Mouse (Mus musculus): ENCODE measurements around the gene Klhdc8a.

DNA sequence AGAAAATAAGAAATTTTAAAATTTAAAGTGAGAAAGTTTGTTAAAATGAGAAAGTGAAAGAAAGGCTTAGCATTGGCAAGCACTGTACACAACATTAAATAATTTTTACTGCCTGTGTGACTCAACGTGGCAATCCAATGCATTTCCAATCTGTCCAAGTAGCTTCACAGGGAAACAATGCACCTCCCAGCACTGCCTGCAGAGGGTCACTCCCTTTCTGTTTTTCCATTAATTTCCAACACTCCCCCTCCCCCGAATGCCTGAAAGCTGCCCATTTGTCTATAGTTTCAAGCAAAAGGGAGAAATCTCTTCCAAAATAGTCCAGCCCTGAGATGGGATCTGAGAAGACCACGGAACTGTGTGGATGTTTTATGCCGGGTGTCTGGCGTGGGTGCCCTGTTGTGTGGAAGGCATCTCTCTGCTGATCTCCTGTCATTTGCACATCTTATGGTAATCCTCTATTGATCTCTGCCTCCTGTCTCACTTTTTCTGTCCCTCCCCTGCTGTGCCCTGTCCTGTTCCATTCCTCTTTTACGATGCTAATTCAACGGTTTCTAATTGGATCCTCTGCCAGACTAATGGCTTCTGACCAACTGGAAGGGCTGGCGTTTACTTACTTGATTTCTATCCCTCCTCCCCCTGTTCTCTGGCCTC lies 16.8 kb upstream of the Klhdc8a start:
- TF ChIP-seq POLR2A (IDR thresholded peaks at IDR 0.05; ENCODE audit: control insufficient read depth, low read depth, low read length) (no peak), CTCF (IDR thresholded peaks at IDR 0.05; ENCODE audit: control insufficient read depth, insufficient read depth, insufficient replicate concordance, low read depth, low read length) (no peak)

All from testis, adult 2 months (tissue).